Mouse (Mus musculus) gastrocnemius, adult 2 months (tissue): ENCODE data around the gene Thap2. TPM values are rescaled to one million over a fixed set of nuclear protein-coding genes. Genes with fewer than 3 reads are reported as not detected.

Source experiments
- DNase-seq: peaks from one replicate; pipeline ENCODE4 v3.0.0; 2022
- H3K27ac ChIP-seq: fragments of 200-600 bp; 2 replicates; pipeline ENCODE4 v1.8.1; 2022; ENCODE audit warnings: mild to moderate bottlenecking
- H3K4me3 ChIP-seq: fragments of 200-600 bp; 2 replicates; pipeline ENCODE4 v1.8.1; 2022; ENCODE audit warnings: mild to moderate bottlenecking, moderate library complexity
- CTCF ChIP-seq: fragments of 200-600 bp; IDR thresholded peaks from 2 replicates; pipeline ENCODE4 v1.8.1; 2022; ENCODE audit warnings: antibody characterized with exemption, mild to moderate bottlenecking, moderate library complexity
- intact Hi-C: fragments of 180-260 bp; cut with DNase I; formaldehyde crosslinking; loops from one replicate; pipeline ENCODE4 v1.15.1; 2025
- long read RNA-seq, 2 experiments: library from polyadenylated mRNA; stranded (forward); transcript quantifications; one replicate each; pipeline ENCODE4 v2.0.0; 2021
- total RNA-seq, 2 experiments: library from RNA; stranded (reverse); gene quantifications; 2 replicates each; pipeline ENCODE4 v1.2.3; 2021

Gene Thap2
- total RNA-seq, result 10 to 100 TPM in 1 of 2 experiments, 1 to 10 TPM in 1; 5.3 to 11.1 TPM
- long read RNA-seq, experiment 1, full-length matches to known transcripts, result 2 of 3 reads
- long read RNA-seq, experiment 1, partial matches to known transcripts, result 0 of 3 reads
- long read RNA-seq, experiment 1, other reads (novel, unspliced or antisense), result 1 of 3 reads
- long read RNA-seq, experiment 2, full-length matches to known transcripts, result 3 of 3 reads
- long read RNA-seq, experiment 2, partial matches to known transcripts, result 0 of 3 reads
- long read RNA-seq, experiment 2, other reads (novel, unspliced or antisense), result 0 of 3 reads

GRCm38 (mm10) chr10:115384221-115385017 is at the start of gene Thap2, which contains the start of gene Zfc3h1:
TSS of gene Thap2 (minus strand) at chr10:115384443.
TSS of gene Zfc3h1 (plus strand) at chr10:115384959.
- TF ChIP-seq CTCF, result peak; percentile 85
- DNase-seq, result peak; percentile 99
- Histone ChIP-seq H3K27ac (peak within 1 kb of the TSS; percentile 98), H3K4me3 (peak within 1 kb of the TSS; percentile 83)
- intact Hi-C loops, result loop anchor here (2.0 to 5.0 kb wide), 2 partner anchors 62 to 132 kb away; partner anchors contain the start of gene Tbc1d15

DNA sequence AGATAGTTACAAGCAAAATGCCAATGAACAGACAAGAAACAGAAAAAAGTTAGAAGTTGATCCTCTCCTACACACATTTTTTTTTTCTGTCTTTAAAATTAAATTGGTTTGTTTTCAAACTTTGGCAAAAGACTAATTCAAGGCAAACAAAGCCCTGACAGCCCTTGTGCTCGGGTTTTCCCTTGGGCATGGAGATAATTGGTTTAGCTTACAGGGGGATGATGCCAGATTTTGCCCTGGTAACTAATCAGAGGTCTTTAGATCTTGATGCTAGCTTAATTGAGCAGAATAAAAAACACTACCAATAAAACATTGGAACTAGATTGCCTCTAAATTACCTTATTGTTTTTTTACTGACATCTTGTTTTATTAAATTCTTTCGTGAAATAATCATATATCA is 41.1 kb upstream of the Thap2 start:
- H3K4me3 ChIP-seq, result no peak overlapping the region
- TF ChIP-seq CTCF, result no peak
- intact Hi-C loops, result no loop called here

DNA sequence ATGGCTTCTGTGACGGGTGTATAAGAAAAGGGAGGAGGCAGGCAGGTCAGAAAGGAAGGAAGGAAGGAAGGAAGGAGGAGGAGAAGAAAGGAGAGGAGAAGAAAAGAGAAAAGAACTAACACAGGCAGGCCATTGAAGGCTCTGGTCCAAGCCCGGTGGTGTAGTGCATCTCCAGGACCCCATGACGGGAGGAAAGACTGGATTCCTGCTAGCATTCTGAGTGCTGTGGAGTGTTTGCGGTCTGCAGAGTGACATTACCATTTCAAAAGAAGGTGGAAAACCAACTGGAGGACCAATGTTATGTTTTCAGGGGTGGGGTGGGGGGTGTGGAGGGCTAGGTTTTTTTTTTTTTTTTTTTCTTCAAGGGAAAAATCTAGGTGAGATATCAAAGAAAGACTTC is 37.7 kb upstream of the Thap2 start:
- intact Hi-C loops, result no loop called here
- no peak for DNase-seq
- Histone ChIP-seq H3K27ac (no peak overlapping the region), H3K4me3 (no peak overlapping the region)
- no peak for TF ChIP-seq CTCF

More for the DNA sequence above, 41.1 kb upstream of the Thap2 start:
- no peak for DNase-seq
- no peak overlapping the region for H3K27ac ChIP-seq

DNA sequence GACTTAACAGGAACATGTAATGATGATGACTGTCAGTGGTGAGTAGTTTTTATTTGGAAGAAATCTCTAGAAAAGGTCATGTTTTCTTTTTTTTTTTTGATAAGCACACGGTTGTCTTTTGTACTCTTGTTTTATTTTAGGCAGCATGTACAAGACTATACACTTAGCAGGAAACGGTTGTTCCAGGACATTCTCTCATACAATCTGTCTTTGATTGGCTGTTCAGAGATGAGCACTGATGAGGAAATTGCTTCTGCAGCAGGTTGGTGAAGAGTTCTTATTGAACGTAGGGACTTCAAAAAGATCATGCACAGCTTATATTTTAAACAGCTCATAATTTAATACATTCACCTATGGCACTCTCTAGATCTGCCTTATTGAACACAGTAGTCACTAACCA is 29.8 kb upstream of the Thap2 start:
- H3K27ac ChIP-seq, result no peak overlapping the region
- intact Hi-C loops, result no loop called here

DNA sequence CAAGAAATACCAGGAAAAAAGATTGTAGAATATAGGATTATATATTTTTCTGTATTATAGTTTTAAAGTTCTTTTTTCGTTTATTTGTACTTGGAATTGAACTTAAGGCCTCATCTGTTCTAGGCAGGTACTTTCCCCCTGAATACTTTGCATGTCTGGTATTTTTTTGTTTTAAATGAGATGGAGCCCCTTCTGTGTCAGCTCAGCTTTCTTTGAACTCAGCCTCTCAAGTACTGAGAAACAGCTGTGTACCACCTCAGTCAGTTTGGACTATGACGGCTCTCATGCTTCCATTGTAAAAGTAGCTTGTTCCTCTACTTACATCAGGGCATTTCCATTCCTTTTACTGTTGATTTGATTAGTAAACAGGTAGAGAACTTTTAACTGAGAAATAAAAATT is 29.3 kb upstream of the Thap2 start:
- DNase-seq, result no peak
- intact Hi-C loops, result no loop called here
- Histone ChIP-seq H3K4me3 (no peak overlapping the region), H3K27ac (no peak overlapping the region)
- no peak for TF ChIP-seq CTCF

More for the DNA sequence above, 29.8 kb upstream of the Thap2 start:
- no peak for TF ChIP-seq CTCF
- H3K4me3 ChIP-seq, result no peak overlapping the region
- DNase-seq, result no peak

DNA sequence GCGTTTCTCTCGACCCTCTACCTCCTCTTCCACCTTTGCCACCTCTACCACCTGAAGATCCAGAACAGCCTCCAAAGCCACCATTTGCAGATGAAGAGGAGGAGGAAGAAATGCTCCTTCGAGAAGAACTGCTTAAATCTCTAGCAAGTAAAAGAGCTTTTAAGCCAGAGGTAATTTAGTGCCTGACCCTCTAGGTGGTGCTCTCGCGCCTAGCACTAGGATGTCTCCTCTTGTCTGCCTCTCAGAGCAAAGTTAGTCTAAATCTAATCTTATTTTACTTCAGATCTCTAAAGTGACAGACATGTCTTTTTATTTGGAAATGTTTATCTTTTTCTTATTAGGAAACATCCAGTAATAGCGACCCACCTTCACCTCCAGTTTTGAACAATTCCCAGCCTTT is 22.1 kb upstream of the Thap2 start:
- peak; percentile 79 for TF ChIP-seq CTCF
- intact Hi-C loops, result loop anchor here (5.0 kb wide), 2 partner anchors 189 to 211 kb away; no protein-coding TSS in a partner anchor
- H3K27ac ChIP-seq, result no peak overlapping the region
- H3K4me3 ChIP-seq, result no peak overlapping the region
- peak; percentile 48 for DNase-seq

- no peak for DNase-seq
- no peak for TF ChIP-seq CTCF
- no peak overlapping the region for H3K4me3 ChIP-seq
- intact Hi-C loops, result no loop called here
- no peak overlapping the region for H3K27ac ChIP-seq
Observed at GRCm38 (mm10) chr10:115391896-115392295, 7.7 kb upstream of the Thap2 start.

- H3K27ac ChIP-seq, result no peak overlapping the region
- H3K4me3 ChIP-seq, result no peak overlapping the region
- no peak for TF ChIP-seq CTCF
- no peak for DNase-seq
- intact Hi-C loops, result no loop called here
Observed at GRCm38 (mm10) chr10:115391076-115391475, 6.8 kb upstream of the Thap2 start.

- intact Hi-C loops, result loop anchor here (5.0 kb wide), 1 partner anchor 136 kb away; the partner anchor contains the start of gene Tbc1d15
- Histone ChIP-seq H3K4me3 (peak overlapping the region; percentile 83), H3K27ac (no peak overlapping the region)
- no peak for DNase-seq
- no peak for TF ChIP-seq CTCF
Observed at GRCm38 (mm10) chr10:115387891-115388290, 3.6 kb upstream of the Thap2 start.

DNA sequence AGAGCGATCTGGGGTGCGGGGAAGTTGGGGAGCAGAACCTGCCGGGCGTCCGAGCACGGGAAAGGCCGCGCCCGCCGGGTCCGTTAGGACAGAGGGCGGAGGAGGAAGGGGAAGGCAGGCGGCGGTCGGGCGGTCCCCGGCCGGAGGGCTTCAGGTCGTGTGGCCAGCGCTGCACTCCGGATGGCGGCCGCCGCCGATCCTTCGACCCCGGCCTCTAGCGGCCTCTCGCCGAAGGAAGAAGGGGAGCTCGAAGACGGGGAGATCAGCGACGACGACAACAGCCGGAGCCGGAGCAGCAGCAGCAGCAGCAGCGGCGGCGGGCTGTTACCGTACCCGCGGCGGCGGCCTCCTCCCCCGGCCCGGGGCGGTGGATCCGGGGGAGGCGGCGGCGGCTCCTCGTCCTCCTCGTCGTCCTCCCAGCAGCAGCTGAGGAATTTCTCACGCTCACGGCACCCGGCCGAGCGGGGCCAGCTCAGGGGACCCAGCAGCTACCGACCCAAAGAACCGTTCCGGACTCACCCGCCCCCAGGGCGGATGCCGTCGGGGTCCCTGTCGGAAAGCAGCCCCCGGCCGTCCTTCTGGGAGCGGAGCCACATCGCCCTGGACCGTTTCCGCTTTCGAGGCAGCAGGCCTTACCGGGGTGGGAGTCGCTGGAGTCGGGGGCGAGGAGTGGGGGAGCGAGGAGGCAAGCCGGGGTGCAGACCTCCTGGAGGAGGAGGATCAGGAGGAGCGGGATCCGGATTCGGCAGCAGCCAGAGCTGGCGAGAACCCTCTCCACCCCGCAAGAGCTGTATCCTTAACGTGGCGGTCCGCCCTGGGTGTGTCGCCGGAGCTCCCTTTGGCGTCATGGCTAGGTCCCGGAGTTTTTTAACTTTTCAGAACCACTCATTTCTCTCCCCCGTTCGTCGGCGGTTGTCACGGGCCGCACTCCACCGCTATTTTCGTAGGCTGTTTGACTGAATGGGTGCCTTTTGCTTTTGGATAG is 1.1 kb upstream of the Thap2 start:
- Histone ChIP-seq H3K4me3 (peak overlapping the region; percentile 83), H3K27ac (peak overlapping the region; percentile 98)
- TF ChIP-seq CTCF, result no peak
- peak; percentile 75 for DNase-seq
- intact Hi-C loops, result loop anchor here (2.0 to 5.0 kb wide), 2 partner anchors 63 to 133 kb away; partner anchors contain the start of gene Tbc1d15

GRCm38 (mm10) chr10:115383644-115384220 is 511 bp downstream of the Thap2 start:
- intact Hi-C loops, result loop anchor here (2.0 kb wide), 2 partner anchors 21 to 61 kb away; partner anchors contain the start of gene Tmem19
- peak overlapping the region; percentile 83 for H3K4me3 ChIP-seq
- H3K27ac ChIP-seq, result peak overlapping the region; percentile 98
- no peak for TF ChIP-seq CTCF
- DNase-seq, result no peak
